Mouse (Mus musculus) neural tube, embryonic 12.5 days (tissue): ENCODE measurements around the gene Ank2. TPM values are rescaled to one million over a fixed set of nuclear protein-coding genes. Genes with fewer than 3 reads are reported as not detected.
"Not testable (repeated sequence)": the region's sequence is repeated elsewhere in the genome, so short reads cannot be mapped to it uniquely, and the experiment has no call there.

Experiments
- ATAC-seq: fragments of 200-750 bp; cut with Nextera tagmentation; 2 replicates; pipeline ENCODE4 v1.8.0; 2017; ENCODE audit warnings: low read depth, mild to moderate bottlenecking, moderate TSS enrichment, moderate library complexity; ENCODE audit not compliant: low FRiP score
- H3K27ac ChIP-seq: fragments of 300-500 bp; sonication (generic); 2 replicates; pipeline ENCODE4 v1.5.1; 2016
- H3K27me3 ChIP-seq: fragments of 300-500 bp; sonication (generic); replicated peaks from 2 replicates; pipeline ENCODE4 v1.6.1; 2016; ENCODE audit warnings: mild to moderate bottlenecking
- H3K36me3 ChIP-seq: fragments of 300-500 bp; sonication (generic); 2 replicates; pipeline ENCODE4 v1.6.1; 2016; ENCODE audit warnings: mild to moderate bottlenecking
- H3K4me1 ChIP-seq: fragments of 300-500 bp; sonication (generic); 2 replicates; pipeline ENCODE4 v1.6.1; 2016
- H3K4me2 ChIP-seq: fragments of 300-500 bp; sonication (generic); replicated peaks from 2 replicates; pipeline ENCODE4 v1.6.1; 2016; ENCODE audit warnings: mild to moderate bottlenecking
- H3K4me3 ChIP-seq: fragments of 300-500 bp; sonication (generic); 2 replicates; pipeline ENCODE4 v1.5.1; 2016
- H3K9ac ChIP-seq: fragments of 300-500 bp; sonication (generic); 2 replicates; pipeline ENCODE4 v1.6.1; 2016; ENCODE audit warnings: mild to moderate bottlenecking
- H3K9me3 ChIP-seq: fragments of 300-500 bp; sonication (generic); 2 replicates; pipeline ENCODE4 v1.6.1; 2016; ENCODE audit warnings: mild to moderate bottlenecking
- WGBS: fragments of 180-500 bp; shearing (Covaris S2); methylation state at CpG from one replicate; pipeline ENCODE4 v1.1.7; 2016; 5-methylcytosine and 5-hydroxymethylcytosine counted together
- polyA plus RNA-seq: library from polyadenylated mRNA; unstranded; fragments of >200 nt; fragmentation: Nextera tagmentation; extraction: Ambion mirVana; gene quantifications from 2 replicates; pipeline ENCODE4 v1.2.1, GENCODE M21; 2016

Gene Ank2
- polyA plus RNA-seq, 1 experiment from 2014 or later, result 95.2 TPM

GRCm38 (mm10) chr3:127515251-127515650, 16.1 kb upstream of the Ank2 start:
- H3K4me2 ChIP-seq, result no peak overlapping the region
- H3K4me1 ChIP-seq, result no peaks in the 10 kb centered on the region
- ATAC-seq, result no peak
- H3K27me3 ChIP-seq, result no peaks in the 10 kb centered on the region
- no peak overlapping the region for H3K4me3 ChIP-seq
- WGBS, result 95% methylated on average over 1 of the region's 1 CpGs
- no peaks in the 10 kb centered on the region for H3K36me3 ChIP-seq
- no peak overlapping the region for H3K27ac ChIP-seq
- H3K9ac ChIP-seq, result no peak overlapping the region
- H3K9me3 ChIP-seq, result no peaks in the 10 kb centered on the region

GRCm38 (mm10) chr3:127513699-127514098, 14.5 kb upstream of the Ank2 start:
- Histone ChIP-seq H3K27me3 (no peaks in the 10 kb centered on the region), H3K4me3 (no peak overlapping the region), H3K27ac (no peak overlapping the region), H3K36me3 (no peaks in the 10 kb centered on the region), H3K4me2 (no peak overlapping the region), H3K9ac (no peak overlapping the region), H3K9me3 (no peaks in the 10 kb centered on the region), H3K4me1 (no peaks in the 10 kb centered on the region)
- ATAC-seq, result no peak
- WGBS, result 85% methylated on average over 2 of the region's 2 CpGs

- Histone ChIP-seq H3K4me1 (no peaks in the 10 kb centered on the region), H3K27me3 (no peaks in the 10 kb centered on the region), H3K36me3 (no peaks in the 10 kb centered on the region), H3K9me3 (no peaks in the 10 kb centered on the region), H3K4me2 (no peak overlapping the region), H3K9ac (no peak overlapping the region), H3K27ac (no peak overlapping the region), H3K4me3 (no peak overlapping the region)
- WGBS, result 80% methylated on average over 15 of the region's 15 CpGs
- ATAC-seq, result no peak
Measured at GRCm38 (mm10) chr3:127512794-127513335, 13.7 kb upstream of the Ank2 start.

GRCm38 (mm10) chr3:127511786-127512746, 12.9 kb upstream of the Ank2 start:
- ATAC-seq, result no peak
- Histone ChIP-seq H3K4me3 (no peak overlapping the region), H3K4me2 (no peak overlapping the region), H3K36me3 (no peaks in the 10 kb centered on the region), H3K9me3 (no peaks in the 10 kb centered on the region), H3K4me1 (no peaks in the 10 kb centered on the region), H3K9ac (no peak overlapping the region), H3K27ac (no peak overlapping the region), H3K27me3 (no peaks in the 10 kb centered on the region)
- WGBS, result 84% methylated on average over 12 of the region's 12 CpGs

GRCm38 (mm10) chr3:127507878-127508783, 9.0 kb upstream of the Ank2 start:
- Histone ChIP-seq H3K36me3 (no peaks in the 10 kb centered on the region), H3K4me1 (no peaks in the 10 kb centered on the region), H3K9ac (no peak overlapping the region), H3K27me3 (no peaks in the 10 kb centered on the region), H3K27ac (no peak overlapping the region), H3K9me3 (no peaks in the 10 kb centered on the region), H3K4me2 (no peak overlapping the region), H3K4me3 (no peak overlapping the region)
- 78% methylated on average over 15 of the region's 15 CpGs for WGBS
- no peak for ATAC-seq

- Histone ChIP-seq H3K4me2 (peak overlapping the region; percentile 99), H3K27ac (no peak overlapping the region), H3K9me3 (no peaks in the 10 kb centered on the region), H3K27me3 (peaks cover 7% of the 10 kb centered on the region; the same call in 1 of the 2 replicates), H3K36me3 (no peaks in the 10 kb centered on the region), H3K4me3 (peak overlapping the region; percentile 58), H3K9ac (peak overlapping the region; percentile 78), H3K4me1 (0 out of 2 replicates have a peak, but pooled peaks cover 11% of the 10 kb centered on the region)
- 1% methylated on average over 22 of the region's 23 CpGs for WGBS
- peak; percentile 89 for ATAC-seq
Measured at GRCm38 (mm10) chr3:127498197-127498741, 881 bp downstream of the Ank2 start.

GRCm38 (mm10) chr3:127492663-127493062, 6.5 kb downstream of the Ank2 start:
- no peak for ATAC-seq
- Histone ChIP-seq H3K36me3 (no peaks in the 10 kb centered on the region), H3K27ac (no peak overlapping the region), H3K9me3 (no peaks in the 10 kb centered on the region), H3K27me3 (peaks cover 2% of the 10 kb centered on the region; the same call in 1 of the 2 replicates), H3K4me2 (no peak overlapping the region), H3K4me1 (no peaks in the 10 kb centered on the region), H3K4me3 (no peak overlapping the region), H3K9ac (no peak overlapping the region)
- WGBS, result 90% methylated on average over 3 of the region's 3 CpGs

GRCm38 (mm10) chr3:127487302-127487701, 11.8 kb downstream of the Ank2 start:
- Histone ChIP-seq H3K4me3 (no peak overlapping the region), H3K27ac (no peak overlapping the region), H3K9ac (no peak overlapping the region), H3K4me1 (0 out of 2 replicates have a peak, but pooled peaks cover 4% of the 10 kb centered on the region), H3K36me3 (no peaks in the 10 kb centered on the region), H3K27me3 (no peaks in the 10 kb centered on the region), H3K4me2 (no peak overlapping the region), H3K9me3 (no peaks in the 10 kb centered on the region)
- WGBS, result 64% methylated on average over 7 of the region's 7 CpGs
- no peak for ATAC-seq

- 37% methylated on average over 10 of the region's 10 CpGs for whole genome bisulfite sequencing
- no peaks in the 10 kb centered on the region for H3K9me3 ChIP-seq
Measured at GRCm38 (mm10) chr3:127485174-127485573, 14.0 kb downstream of the Ank2 start.

GRCm38 (mm10) chr3:127481658-127482057, 17.5 kb downstream of the Ank2 start:
- H3K4me1 ChIP-seq, result 0 out of 2 replicates have a peak, but pooled peaks cover 4% of the 10 kb centered on the region
- H3K27me3 ChIP-seq, result no peaks in the 10 kb centered on the region
- no peak overlapping the region for H3K4me2 ChIP-seq
- no peak overlapping the region for H3K9ac ChIP-seq
- WGBS, result 62% methylated on average over 6 of the region's 6 CpGs
- ATAC-seq, result no peak
- no peak overlapping the region for H3K27ac ChIP-seq
- H3K36me3 ChIP-seq, result no peaks in the 10 kb centered on the region
- no peak overlapping the region for H3K4me3 ChIP-seq
- H3K9me3 ChIP-seq, result no peaks in the 10 kb centered on the region

More at GRCm38 (mm10) chr3:127485174-127485573, 14.0 kb downstream of the Ank2 start:
- Histone ChIP-seq H3K4me1 (0 out of 2 replicates have a peak, but pooled peaks cover 4% of the 10 kb centered on the region), H3K27ac (no peak overlapping the region), H3K9ac (no peak overlapping the region), H3K4me3 (no peak overlapping the region), H3K36me3 (no peaks in the 10 kb centered on the region), H3K4me2 (no peak overlapping the region), H3K27me3 (no peaks in the 10 kb centered on the region)
- no peak for ATAC-seq

GRCm38 (mm10) chr3:127480369-127480768, 18.8 kb downstream of the Ank2 start:
- H3K36me3 ChIP-seq, H3K4me1 ChIP-seq, H3K9me3 ChIP-seq, H3K9ac ChIP-seq, H3K27me3 ChIP-seq, H3K27ac ChIP-seq, H3K4me2 ChIP-seq, H3K4me3 ChIP-seq, ATAC-seq: not testable (repeated sequence)
- 76% methylated on average over 5 of the region's 5 CpGs for WGBS
